Mouse (Mus musculus) kidney, embryonic 15.5 days (tissue): Measurements from ENCODE around the gene Nfkb2. TPM values are rescaled to one million over a fixed set of nuclear protein-coding genes. Genes with fewer than 3 reads are reported as not detected.
A peak's percentile ranks its signal among the peaks of the same experiment; 100 is the strongest.

Experiments used
- ATAC-seq: fragments of 200-750 bp; cut with Nextera tagmentation; replicated peaks from 2 replicates; pipeline ENCODE4 v1.8.0; 2017; ENCODE audit warnings: moderate TSS enrichment; ENCODE audit not compliant: low FRiP score
- H3K27ac ChIP-seq: fragments of 300-500 bp; sonication (generic); 2 replicates; pipeline ENCODE4 v1.5.1; 2015; ENCODE audit warnings: mild to moderate bottlenecking, inconsistent platforms
- H3K27me3 ChIP-seq: fragments of 300-500 bp; sonication (generic); 2 replicates; pipeline ENCODE4 v1.6.1; 2015; ENCODE audit warnings: inconsistent platforms
- H3K36me3 ChIP-seq: fragments of 300-500 bp; sonication (generic); 2 replicates; pipeline ENCODE4 v1.6.1; 2015; ENCODE audit warnings: inconsistent platforms
- H3K4me1 ChIP-seq: fragments of 300-500 bp; sonication (generic); 2 replicates; pipeline ENCODE4 v1.6.1; 2015; ENCODE audit warnings: inconsistent platforms
- H3K4me2 ChIP-seq: fragments of 300-500 bp; sonication (generic); 2 replicates; pipeline ENCODE4 v1.6.1; 2015; ENCODE audit warnings: moderate library complexity, mild to moderate bottlenecking, inconsistent platforms
- H3K4me3 ChIP-seq: fragments of 300-500 bp; sonication (generic); replicated peaks from 2 replicates; pipeline ENCODE4 v1.5.1; 2015; ENCODE audit warnings: mild to moderate bottlenecking, inconsistent platforms
- H3K9ac ChIP-seq: fragments of 300-500 bp; sonication (generic); 2 replicates; pipeline ENCODE4 v1.6.1; 2015; ENCODE audit warnings: mild to moderate bottlenecking, inconsistent platforms
- H3K9me3 ChIP-seq: fragments of 300-500 bp; sonication (generic); replicated peaks from 2 replicates; pipeline ENCODE4 v1.6.1; 2016; ENCODE audit warnings: inconsistent platforms
- WGBS: fragments of 180-500 bp; shearing (Covaris S2); methylation state at CpG from one replicate; pipeline ENCODE4 v1.1.7; 2015; ENCODE audit warnings: mixed read lengths; 5-methylcytosine and 5-hydroxymethylcytosine counted together
- polyA plus RNA-seq: library from polyadenylated mRNA; unstranded; fragments of >200 nt; fragmentation: Nextera tagmentation; extraction: Ambion mirVana; gene quantifications from 2 replicates; pipeline ENCODE4 v1.2.1, GENCODE M21; 2015

The Nfkb2 gene
- 8.3 and 9.8 TPM in 2 replicates for polyA plus RNA-seq

DNA sequence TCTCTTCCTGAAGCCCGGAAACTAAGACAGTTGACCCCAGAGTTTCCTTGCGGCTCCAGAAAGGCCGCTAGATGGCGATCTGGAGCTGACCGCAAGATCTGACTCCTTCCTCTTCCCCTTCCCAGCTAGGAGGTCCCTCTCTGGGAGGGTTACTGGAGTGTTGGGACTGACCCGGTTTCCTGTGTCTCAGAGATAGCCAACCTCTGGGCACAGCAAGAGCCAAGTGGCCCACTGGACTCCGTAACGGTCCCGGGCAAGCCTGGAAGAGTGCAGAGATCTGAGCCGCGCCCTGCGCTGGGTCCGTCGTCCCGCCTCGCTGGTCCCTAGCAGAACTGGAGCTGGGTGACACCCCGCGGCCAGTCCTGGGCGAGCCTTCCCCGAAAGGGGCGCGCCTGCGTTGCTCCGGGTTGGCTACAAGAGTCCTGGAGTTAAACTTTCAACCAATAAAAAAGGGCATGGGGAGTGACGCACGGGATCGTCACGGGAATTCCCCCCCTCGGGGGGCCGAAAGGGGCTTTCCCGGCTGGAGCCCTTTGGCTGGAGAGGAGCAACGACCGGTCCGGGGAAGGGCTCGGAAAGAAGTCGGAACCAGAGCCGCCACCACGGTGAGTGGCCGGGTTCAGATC, at the start of gene Nfkb2:
TSS of gene Nfkb2 (plus strand) at position 105 of the 626 bp plus-strand sequence.
- H3K27me3 ChIP-seq = peaks cover 27% of the 10 kb centered on the region
- peak within 1 kb of the TSS; percentile 95 for H3K4me2 ChIP-seq
- under 1% methylated on average over 39 of the region's 39 CpGs for WGBS
- 0 out of 2 replicates have a peak, but pooled peaks cover 5% of the 10 kb centered on the region for H3K36me3 ChIP-seq
- peak within 1 kb of the TSS; percentile 76 for H3K4me3 ChIP-seq
- no peaks in the 10 kb centered on the region for H3K9me3 ChIP-seq
- ATAC-seq = peak; percentile 92
- H3K4me1 ChIP-seq = peaks cover 28% of the 10 kb centered on the region
- peak within 1 kb of the TSS; percentile 66 for H3K9ac ChIP-seq
- H3K27ac ChIP-seq = peak within 1 kb of the TSS; percentile 90

DNA sequence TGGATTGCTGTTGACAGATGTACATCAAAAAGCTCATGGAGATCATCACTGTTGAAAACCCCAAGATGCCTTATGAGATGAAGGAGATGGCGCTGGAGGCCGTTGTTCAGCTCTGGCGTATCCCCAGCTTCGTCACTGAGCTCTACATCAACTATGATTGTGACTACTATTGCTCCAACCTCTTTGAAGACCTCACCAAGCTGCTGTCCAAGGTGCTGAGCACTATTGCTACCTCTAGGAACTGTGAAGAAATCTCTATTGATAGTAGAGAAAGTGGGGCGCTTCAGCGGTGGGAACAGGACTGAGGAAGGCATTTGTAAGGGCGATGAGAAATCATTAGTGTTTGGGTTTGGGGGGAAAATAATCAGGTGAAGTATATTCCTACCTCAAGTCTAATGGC, 39.4 kb upstream of the Nfkb2 start:
- WGBS = 95% methylated on average over 7 of the region's 7 CpGs
- H3K4me1 ChIP-seq = no peaks in the 10 kb centered on the region
- no peak for ATAC-seq
- H3K4me2 ChIP-seq = no peak overlapping the region
- H3K27me3 ChIP-seq = no peaks in the 10 kb centered on the region
- no peaks in the 10 kb centered on the region for H3K9me3 ChIP-seq
- no peak overlapping the region for H3K9ac ChIP-seq
- peaks cover 100% of the 10 kb centered on the region for H3K36me3 ChIP-seq
- H3K27ac ChIP-seq = no peak overlapping the region
- no peak overlapping the region for H3K4me3 ChIP-seq

GRCm38 (mm10) chr19:46275307-46275706, 28.8 kb upstream of the Nfkb2 start:
- H3K27ac ChIP-seq = no peak overlapping the region
- H3K4me1 ChIP-seq = no peaks in the 10 kb centered on the region
- no peaks in the 10 kb centered on the region for H3K9me3 ChIP-seq
- H3K4me3 ChIP-seq = no peak overlapping the region
- H3K4me2 ChIP-seq = no peak overlapping the region
- no peak overlapping the region for H3K9ac ChIP-seq
- no peak for ATAC-seq
- H3K27me3 ChIP-seq = no peaks in the 10 kb centered on the region
- peaks cover 83% of the 10 kb centered on the region for H3K36me3 ChIP-seq

GRCm38 (mm10) chr19:46282081-46282849, 21.9 kb upstream of the Nfkb2 start:
- Histone ChIP-seq H3K4me1 (no peaks in the 10 kb centered on the region), H3K9ac (no peak overlapping the region), H3K9me3 (no peaks in the 10 kb centered on the region), H3K4me2 (no peak overlapping the region), H3K27me3 (no peaks in the 10 kb centered on the region), H3K4me3 (no peak overlapping the region), H3K36me3 (peaks cover 93% of the 10 kb centered on the region), H3K27ac (no peak overlapping the region)
- WGBS = 96% methylated on average over 11 of the region's 11 CpGs
- no peak for ATAC-seq

- Histone ChIP-seq H3K4me1 (no peaks in the 10 kb centered on the region), H3K27me3 (no peaks in the 10 kb centered on the region), H3K4me2 (no peak overlapping the region), H3K9me3 (no peaks in the 10 kb centered on the region), H3K9ac (no peak overlapping the region), H3K4me3 (no peak overlapping the region), H3K36me3 (peaks cover 76% of the 10 kb centered on the region), H3K27ac (no peak overlapping the region)
- 93% methylated on average over 4 of the region's 4 CpGs for WGBS
- no peak for ATAC-seq
Observed at GRCm38 (mm10) chr19:46284686-46285085, 19.4 kb upstream of the Nfkb2 start.

DNA sequence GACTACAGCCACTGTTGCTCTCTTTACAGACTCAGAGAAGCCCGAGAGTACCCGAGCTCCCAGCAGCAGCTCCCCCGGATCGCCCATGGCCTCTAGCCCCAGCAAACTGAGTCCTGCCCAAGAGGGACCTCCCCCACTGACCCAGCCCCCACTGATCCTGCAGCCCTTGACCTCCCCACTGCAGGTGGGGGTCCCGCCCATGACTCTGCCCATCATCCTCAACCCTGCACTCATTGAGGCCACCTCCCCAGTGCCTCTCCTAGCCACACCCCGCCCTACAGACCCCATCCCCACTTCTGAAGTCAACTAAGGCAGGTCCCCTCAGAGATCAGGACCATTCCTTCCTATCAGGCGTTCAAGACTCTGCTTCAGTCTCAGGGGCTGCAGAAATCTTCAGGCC, 18.5 kb upstream of the Nfkb2 start:
- Histone ChIP-seq H3K9me3 (no peaks in the 10 kb centered on the region), H3K4me1 (no peaks in the 10 kb centered on the region), H3K27ac (no peak overlapping the region), H3K9ac (no peak overlapping the region), H3K36me3 (peaks cover 67% of the 10 kb centered on the region), H3K4me2 (no peak overlapping the region), H3K27me3 (no peaks in the 10 kb centered on the region), H3K4me3 (no peak overlapping the region)
- 68% methylated on average over 7 of the region's 7 CpGs for WGBS
- no peak for ATAC-seq

- H3K27ac ChIP-seq = no peak overlapping the region
- ATAC-seq = no peak
- H3K27me3 ChIP-seq = peaks cover 1% of the 10 kb centered on the region; the same call in 1 of the 2 replicates
- no peak overlapping the region for H3K4me3 ChIP-seq
- H3K4me1 ChIP-seq = no peaks in the 10 kb centered on the region
- H3K4me2 ChIP-seq = no peak overlapping the region
- 90% methylated on average over 6 of the region's 6 CpGs for WGBS
- peaks cover 63% of the 10 kb centered on the region for H3K36me3 ChIP-seq
- H3K9ac ChIP-seq = no peak overlapping the region
- H3K9me3 ChIP-seq = no peaks in the 10 kb centered on the region
Observed at GRCm38 (mm10) chr19:46286047-46286446, 18.1 kb upstream of the Nfkb2 start.

GRCm38 (mm10) chr19:46286926-46287325, 17.2 kb upstream of the Nfkb2 start:
- WGBS = 81% methylated on average over 3 of the region's 3 CpGs
- no peak for ATAC-seq
- H3K9me3 ChIP-seq = no peaks in the 10 kb centered on the region

GRCm38 (mm10) chr19:46287566-46287965, 16.6 kb upstream of the Nfkb2 start:
- Histone ChIP-seq H3K9me3 (no peaks in the 10 kb centered on the region), H3K36me3 (peaks cover 48% of the 10 kb centered on the region), H3K9ac (no peak overlapping the region), H3K4me3 (no peak overlapping the region), H3K27me3 (peaks cover 8% of the 10 kb centered on the region; the same call in 1 of the 2 replicates), H3K4me1 (no peaks in the 10 kb centered on the region), H3K4me2 (no peak overlapping the region), H3K27ac (no peak overlapping the region)
- 86% methylated on average over 3 of the region's 3 CpGs for WGBS
- ATAC-seq = no peak

More at GRCm38 (mm10) chr19:46286926-46287325, 17.2 kb upstream of the Nfkb2 start:
- no peak overlapping the region for H3K4me3 ChIP-seq
- H3K36me3 ChIP-seq = peaks cover 54% of the 10 kb centered on the region
- H3K27me3 ChIP-seq = peaks cover 6% of the 10 kb centered on the region; the same call in 1 of the 2 replicates
- H3K4me2 ChIP-seq = no peak overlapping the region
- H3K27ac ChIP-seq = no peak overlapping the region
- H3K4me1 ChIP-seq = no peaks in the 10 kb centered on the region
- H3K9ac ChIP-seq = no peak overlapping the region

GRCm38 (mm10) chr19:46290535-46291105, 13.5 kb upstream of the Nfkb2 start:
- no peak for ATAC-seq
- H3K4me2 ChIP-seq = no peak overlapping the region
- peaks cover 17% of the 10 kb centered on the region; the same call in 1 of the 2 replicates for H3K27me3 ChIP-seq
- H3K27ac ChIP-seq = no peak overlapping the region
- H3K4me3 ChIP-seq = no peak overlapping the region
- WGBS = 70% methylated on average over 12 of the region's 12 CpGs
- H3K36me3 ChIP-seq = peaks cover 17% of the 10 kb centered on the region
- no peak overlapping the region for H3K9ac ChIP-seq
- no peaks in the 10 kb centered on the region for H3K4me1 ChIP-seq
- H3K9me3 ChIP-seq = no peaks in the 10 kb centered on the region

DNA sequence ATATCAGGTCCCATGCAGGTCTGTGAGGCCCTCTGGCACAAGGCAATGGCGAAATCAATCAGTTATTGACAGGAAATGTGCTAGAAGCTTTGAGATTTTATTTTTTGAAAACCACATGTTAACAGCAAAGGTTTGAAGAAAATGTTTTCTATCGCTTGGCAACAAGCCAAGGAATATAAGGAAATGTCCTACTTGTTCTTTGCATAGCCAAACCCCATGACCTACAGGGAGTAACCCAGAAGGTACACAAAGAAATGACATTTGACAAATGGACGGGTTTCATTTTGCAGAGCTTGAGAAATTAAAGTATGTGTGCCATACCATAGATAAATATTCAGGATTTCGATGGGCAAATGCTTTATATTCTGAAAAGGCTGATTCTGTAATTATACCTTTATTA, 7.2 kb upstream of the Nfkb2 start:
- Histone ChIP-seq H3K9me3 (no peaks in the 10 kb centered on the region), H3K4me2 (no peak overlapping the region), H3K27me3 (peaks cover 16% of the 10 kb centered on the region; the same call in 1 of the 2 replicates), H3K9ac (no peak overlapping the region), H3K27ac (no peak overlapping the region), H3K36me3 (no peaks in the 10 kb centered on the region), H3K4me3 (no peak overlapping the region), H3K4me1 (no peaks in the 10 kb centered on the region)
- WGBS = 62% methylated on average over 4 of the region's 4 CpGs
- no peak for ATAC-seq
